Mouse (Mus musculus) limb, embryonic 15.5 days (tissue): ENCODE measurements around the gene Myo9b. TPM values are rescaled to one million over a fixed set of nuclear protein-coding genes. Genes with fewer than 3 reads are reported as not detected.

Experiments
- ATAC-seq: fragments of 200-750 bp; cut with Nextera tagmentation; 2 replicates; pipeline ENCODE4 v1.8.0; 2017; ENCODE audit warnings: low read depth, moderate TSS enrichment; ENCODE audit not compliant: insufficient number of reproducible peaks, low FRiP score, low TSS enrichment
- H3K27ac ChIP-seq: fragments of 300-500 bp; sonication (generic); 2 replicates; pipeline ENCODE4 v1.5.1; 2015; ENCODE audit warnings: moderate library complexity, mild to moderate bottlenecking, inconsistent platforms
- H3K27me3 ChIP-seq: fragments of 300-500 bp; sonication (generic); 2 replicates; pipeline ENCODE4 v1.6.1; 2015; ENCODE audit warnings: inconsistent platforms
- H3K36me3 ChIP-seq: fragments of 300-500 bp; sonication (generic); 2 replicates; pipeline ENCODE4 v1.6.1; 2015; ENCODE audit warnings: inconsistent platforms
- H3K4me1 ChIP-seq: fragments of 300-500 bp; sonication (generic); 2 replicates; pipeline ENCODE4 v1.6.1; 2015; ENCODE audit warnings: inconsistent platforms
- H3K4me2 ChIP-seq: fragments of 300-500 bp; sonication (generic); 2 replicates; pipeline ENCODE4 v1.6.1; 2015; ENCODE audit warnings: mild to moderate bottlenecking, inconsistent platforms
- H3K4me3 ChIP-seq: fragments of 300-500 bp; sonication (generic); 2 replicates; pipeline ENCODE4 v1.5.1; 2015; ENCODE audit warnings: mild to moderate bottlenecking, inconsistent platforms
- H3K9ac ChIP-seq: fragments of 300-500 bp; sonication (generic); 2 replicates; pipeline ENCODE4 v1.6.1; 2015; ENCODE audit warnings: inconsistent platforms
- H3K9me3 ChIP-seq: fragments of 300-500 bp; sonication (generic); 2 replicates; pipeline ENCODE4 v1.6.1; 2016; ENCODE audit warnings: inconsistent platforms
- WGBS: fragments of 180-500 bp; shearing (Covaris S2); methylation state at CpG from one replicate; pipeline ENCODE4 v1.1.7; 2015; 5-methylcytosine and 5-hydroxymethylcytosine counted together
- polyA plus RNA-seq: library from polyadenylated mRNA; unstranded; fragments of >200 nt; fragmentation: Nextera tagmentation; extraction: Ambion mirVana; gene quantifications from 2 replicates; pipeline ENCODE4 v1.2.1, GENCODE M21; 2015

Gene Myo9b
- polyA plus RNA-seq, 1 experiment from 2014 or later: 27.1 TPM

DNA sequence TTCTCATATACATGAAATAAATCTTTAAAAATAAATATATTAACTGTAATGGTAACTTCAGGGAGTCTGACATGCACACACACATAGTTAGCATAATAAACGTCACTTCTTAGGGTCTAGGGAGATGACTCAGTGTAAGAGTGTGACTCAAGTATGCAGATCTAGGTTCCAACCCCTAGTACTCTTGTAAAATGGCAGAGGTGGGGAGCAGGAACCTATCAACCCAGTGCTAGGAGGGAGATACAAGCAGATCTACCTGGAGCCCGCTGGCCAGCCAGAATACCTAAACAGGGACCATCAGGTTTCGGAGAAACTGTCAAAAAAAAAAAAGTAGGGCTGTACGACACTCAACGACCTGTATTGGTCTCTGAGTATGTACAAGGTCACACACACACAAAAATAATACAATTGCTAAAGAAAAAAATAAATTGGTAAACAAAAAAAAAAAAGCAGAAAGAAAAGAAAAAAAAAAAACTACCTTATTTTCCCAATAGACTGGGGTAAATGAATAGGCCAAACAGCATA, 98.3 kb downstream of the Myo9b start:
- Histone ChIP-seq H3K9me3 (no peaks in the 10 kb centered on the region), H3K4me3 (peak overlapping the region; percentile 63), H3K4me1 (peaks cover 46% of the 10 kb centered on the region), H3K27ac (peak overlapping the region; percentile 90), H3K36me3 (peaks cover 38% of the 10 kb centered on the region), H3K4me2 (peak overlapping the region; percentile 48), H3K27me3 (no peaks in the 10 kb centered on the region), H3K9ac (no peak overlapping the region)
- 18% methylated on average over 5 of the region's 5 CpGs for WGBS
- no peak for ATAC-seq

DNA sequence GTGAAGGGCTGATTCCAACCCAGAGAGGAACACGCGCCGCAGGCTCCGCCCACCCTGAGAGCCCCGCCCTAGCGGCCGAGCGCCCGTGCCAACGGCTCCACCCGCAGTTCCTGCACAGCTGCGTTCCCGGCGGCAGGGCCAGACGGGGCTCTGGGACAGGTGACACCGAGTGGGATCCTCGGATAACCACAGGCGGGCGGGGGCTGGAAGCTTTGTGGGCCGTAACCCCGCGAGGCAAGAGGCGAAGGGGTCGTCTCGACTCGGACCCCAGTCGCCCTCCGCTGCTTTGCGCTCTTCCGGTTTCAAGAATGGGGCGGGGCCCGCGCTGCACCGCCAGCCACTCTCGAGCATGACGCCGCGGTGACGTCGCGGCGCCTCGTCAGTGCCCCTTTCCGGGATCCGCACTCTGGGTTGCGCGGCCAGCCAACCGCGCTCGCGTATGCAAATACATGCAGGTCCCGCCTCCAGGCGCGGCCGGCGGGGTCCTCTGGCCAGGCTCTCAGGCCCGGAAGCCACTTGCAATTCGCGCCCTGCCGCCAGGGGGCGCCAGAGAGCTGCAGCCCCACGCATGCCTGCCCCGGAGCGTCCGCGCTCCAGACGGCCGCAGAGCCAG, 98.8 kb downstream of the Myo9b start, which contains the start of gene Ocel1:
Gene Ocel1 (plus strand): TSS at position 63 of the 613 bp plus-strand sequence.
- H3K4me3 ChIP-seq: peak within 1 kb of the TSS; percentile 63
- peaks cover 46% of the 10 kb centered on the region for H3K4me1 ChIP-seq
- H3K27ac ChIP-seq: peak within 1 kb of the TSS; percentile 90
- peak within 1 kb of the TSS; percentile 48 for H3K4me2 ChIP-seq
- ATAC-seq: peak; percentile 88
- H3K27me3 ChIP-seq: no peaks in the 10 kb centered on the region
- under 1% methylated on average over 68 of the region's 68 CpGs for WGBS
- no peaks in the 10 kb centered on the region for H3K9me3 ChIP-seq
- peaks cover 38% of the 10 kb centered on the region for H3K36me3 ChIP-seq
- H3K9ac ChIP-seq: peak within 1 kb of the TSS; percentile 31; the same call in 1 of the 2 replicates

DNA sequence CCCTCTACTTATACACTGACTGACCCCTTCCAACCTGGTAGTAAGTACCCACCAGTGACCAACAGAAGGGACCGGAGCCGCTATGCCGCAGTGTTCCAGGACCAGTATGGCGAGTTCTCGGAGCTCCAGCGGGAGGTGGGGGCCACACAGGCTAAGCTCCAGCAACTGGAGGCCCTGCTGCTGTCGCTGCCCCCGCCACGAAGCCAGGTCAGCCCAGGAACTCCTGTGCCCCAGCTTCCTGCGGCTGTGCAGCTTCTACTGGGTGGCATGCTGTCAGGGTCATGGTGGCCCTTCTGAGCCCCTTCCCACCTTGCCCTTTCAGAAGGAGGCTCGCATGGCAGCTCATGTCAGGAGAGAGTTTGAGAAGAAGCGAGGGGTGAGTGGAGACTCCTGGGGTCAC, 99.9 kb downstream of the Myo9b start:
- Histone ChIP-seq H3K36me3 (peaks cover 44% of the 10 kb centered on the region), H3K9ac (no peak overlapping the region), H3K9me3 (no peaks in the 10 kb centered on the region), H3K4me3 (no peak overlapping the region), H3K27ac (peak overlapping the region; percentile 28; the same call in 1 of the 2 replicates), H3K4me2 (no peak overlapping the region), H3K27me3 (no peaks in the 10 kb centered on the region), H3K4me1 (peaks cover 53% of the 10 kb centered on the region)
- WGBS: 87% methylated on average over 12 of the region's 12 CpGs
- ATAC-seq: no peak

DNA sequence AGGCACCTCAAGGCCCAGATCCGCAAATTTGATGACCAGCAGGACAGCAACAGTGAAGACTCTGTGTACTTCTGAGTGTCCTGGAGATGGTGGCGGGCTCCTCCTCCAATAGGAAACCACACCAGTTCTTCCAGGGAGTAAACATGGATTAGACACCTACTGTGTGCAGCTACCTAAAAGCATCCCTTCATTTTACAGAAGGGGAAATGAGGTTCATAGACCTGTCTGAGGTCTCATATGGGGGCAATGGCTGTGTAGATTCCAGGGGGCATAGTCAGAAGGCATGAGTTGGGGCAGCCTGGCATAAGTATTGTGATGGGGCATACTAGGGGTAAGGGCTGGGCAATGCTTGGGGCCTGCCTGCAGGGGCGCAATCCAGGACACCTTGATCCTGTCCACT, 100.5 kb downstream of the Myo9b start:
- Histone ChIP-seq H3K27me3 (no peaks in the 10 kb centered on the region), H3K4me2 (no peak overlapping the region), H3K9ac (no peak overlapping the region), H3K4me1 (peaks cover 48% of the 10 kb centered on the region), H3K4me3 (no peak overlapping the region), H3K9me3 (no peaks in the 10 kb centered on the region), H3K27ac (peak overlapping the region; percentile 28; the same call in 1 of the 2 replicates), H3K36me3 (peaks cover 49% of the 10 kb centered on the region)
- 90% methylated on average over 3 of the region's 3 CpGs for WGBS
- ATAC-seq: no peak

DNA sequence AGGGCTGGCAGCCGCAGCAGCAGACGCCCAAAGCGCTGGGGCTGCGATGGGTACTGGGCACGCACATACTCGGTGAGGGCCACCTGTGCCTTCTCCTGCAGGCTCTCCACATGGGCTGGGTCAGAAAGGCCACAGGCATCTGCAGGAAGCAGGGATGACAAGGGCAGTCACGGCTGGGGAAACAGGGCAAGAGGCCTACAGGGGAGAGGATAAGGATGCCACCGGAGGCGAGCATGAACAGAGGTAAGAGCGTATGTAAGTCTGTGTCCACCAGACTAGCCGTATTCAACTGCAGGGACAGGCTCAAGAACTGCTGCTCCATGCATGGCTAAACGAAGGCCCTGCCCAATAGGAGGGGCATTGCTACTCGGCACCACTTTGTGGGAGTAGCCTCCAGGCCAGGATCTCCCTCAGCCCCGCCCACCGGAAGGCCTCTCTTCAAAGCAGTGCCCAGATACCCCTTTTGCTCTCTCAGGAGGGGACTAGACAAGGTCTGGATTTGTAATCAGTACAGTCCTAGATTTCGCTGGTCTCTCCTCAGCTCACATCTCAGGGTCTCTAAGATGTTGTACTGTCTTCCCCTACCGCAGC, 102.2 kb downstream of the Myo9b start:
- no peak for ATAC-seq
- Histone ChIP-seq H3K27me3 (no peaks in the 10 kb centered on the region), H3K4me3 (no peak overlapping the region), H3K4me1 (peaks cover 50% of the 10 kb centered on the region), H3K36me3 (peaks cover 43% of the 10 kb centered on the region), H3K9ac (no peak overlapping the region), H3K27ac (no peak overlapping the region), H3K9me3 (no peaks in the 10 kb centered on the region), H3K4me2 (no peak overlapping the region)
- WGBS: 74% methylated on average over 17 of the region's 17 CpGs

DNA sequence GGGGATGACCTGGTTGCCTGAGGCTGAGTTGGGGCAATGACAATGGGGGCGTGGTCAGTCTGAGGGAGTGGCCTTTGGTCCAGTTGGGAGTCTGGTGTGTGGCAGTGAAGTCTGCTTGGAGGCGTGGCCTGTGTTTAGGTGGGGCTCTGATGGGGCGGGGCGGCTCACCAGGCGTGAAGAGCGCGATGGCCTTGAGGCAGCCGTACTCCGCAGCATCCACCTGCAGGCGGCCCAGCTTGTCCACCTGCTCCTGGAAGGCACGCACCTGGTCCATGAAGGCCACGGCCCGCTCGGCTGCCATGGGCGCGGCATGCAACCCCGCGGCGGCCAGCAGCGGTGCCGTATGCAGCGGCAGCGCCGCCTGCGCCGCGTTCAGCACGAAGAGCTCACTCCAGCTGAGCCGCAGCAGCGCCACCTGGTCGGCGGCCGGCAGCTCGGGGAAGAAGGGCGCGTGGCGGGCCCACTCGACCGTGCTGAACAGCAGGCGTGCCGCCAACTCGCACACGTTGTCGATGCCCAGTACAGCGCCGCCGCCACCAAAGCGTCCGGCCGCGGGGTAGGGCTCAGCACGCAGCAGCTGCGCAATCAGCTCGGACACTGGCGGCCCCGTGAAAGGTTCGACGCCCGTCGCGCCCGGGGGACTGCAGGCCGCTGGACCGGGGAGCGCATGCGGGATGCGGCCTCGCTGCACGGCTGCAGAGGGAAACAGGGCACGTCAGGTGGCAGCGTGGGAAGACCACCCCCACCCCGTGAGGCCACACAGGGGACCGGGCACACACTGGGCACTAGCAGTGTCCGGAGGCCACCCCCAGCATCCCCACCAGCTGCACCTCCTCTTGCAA, 103.3 kb downstream of the Myo9b start:
- H3K4me2 ChIP-seq: peak overlapping the region; percentile 78
- 0 out of 2 replicates have a peak overlapping the region, but pooled peaks have one; percentile 22 for H3K27ac ChIP-seq
- H3K27me3 ChIP-seq: no peaks in the 10 kb centered on the region
- peak overlapping the region; percentile 28; the same call in 1 of the 2 replicates for H3K9ac ChIP-seq
- peaks cover 40% of the 10 kb centered on the region for H3K36me3 ChIP-seq
- no peak for ATAC-seq
- peak overlapping the region; percentile 32 for H3K4me3 ChIP-seq
- H3K4me1 ChIP-seq: peaks cover 55% of the 10 kb centered on the region
- H3K9me3 ChIP-seq: no peaks in the 10 kb centered on the region
- WGBS: 10% methylated on average over 60 of the region's 74 CpGs

DNA sequence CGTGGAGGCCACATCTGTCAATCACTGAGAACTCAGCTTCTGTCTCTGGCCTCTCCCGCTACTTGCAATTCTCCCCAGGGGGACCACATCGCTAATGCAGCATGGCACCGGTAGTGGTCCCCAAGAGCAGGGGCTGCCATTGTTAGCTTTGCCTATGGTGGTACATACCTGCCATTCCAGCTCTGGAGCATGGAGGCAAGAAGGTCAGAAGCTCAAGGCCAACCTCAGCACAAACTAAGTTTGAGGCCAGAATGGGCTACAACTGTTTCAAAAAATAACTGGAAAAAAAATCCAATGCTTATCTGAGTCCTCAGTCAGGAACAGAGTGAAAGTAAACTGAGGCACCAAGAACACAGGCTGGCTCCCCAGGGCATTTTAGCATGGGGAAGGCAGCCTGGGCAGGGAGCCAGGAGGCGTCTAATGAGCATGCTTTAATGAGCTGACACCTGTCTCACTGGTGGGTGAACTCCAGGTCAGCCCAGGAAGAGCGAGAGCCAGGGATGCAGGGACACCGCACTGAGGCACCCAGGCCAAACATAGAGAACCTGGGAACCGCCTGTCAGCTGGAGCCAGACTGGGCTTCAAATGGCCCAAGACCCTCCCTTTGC, 104.0 kb downstream of the Myo9b start:
- Histone ChIP-seq H3K36me3 (peaks cover 40% of the 10 kb centered on the region), H3K9me3 (no peaks in the 10 kb centered on the region), H3K9ac (0 out of 2 replicates have a peak overlapping the region, but pooled peaks have one; percentile 28), H3K4me2 (peak overlapping the region; percentile 78), H3K4me3 (peak overlapping the region; percentile 32), H3K27me3 (no peaks in the 10 kb centered on the region), H3K27ac (no peak overlapping the region), H3K4me1 (peaks cover 57% of the 10 kb centered on the region)
- ATAC-seq: no peak
- 36% methylated on average over 8 of the region's 8 CpGs for WGBS

DNA sequence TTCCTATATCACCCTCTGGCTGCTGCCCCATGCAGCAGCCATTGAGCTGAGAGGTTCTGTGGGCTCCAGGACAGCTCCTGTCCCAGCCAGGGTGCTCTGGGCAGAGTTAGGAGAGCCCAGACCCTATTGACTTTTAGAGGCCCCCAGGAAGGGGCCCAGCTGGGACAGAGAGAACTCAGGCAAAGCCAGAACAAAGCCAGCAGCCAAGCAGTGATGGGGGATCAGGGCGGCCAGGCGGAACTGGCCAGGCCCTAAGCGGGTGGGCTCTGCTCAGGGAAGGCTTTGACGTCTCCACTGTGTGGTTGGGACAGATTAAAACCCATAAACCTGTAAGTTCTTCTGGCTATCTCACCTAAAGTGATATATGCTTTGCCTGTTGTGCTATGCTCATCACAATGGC, 106.5 kb downstream of the Myo9b start:
- WGBS: 68% methylated on average over 4 of the region's 4 CpGs
- Histone ChIP-seq H3K36me3 (peaks cover 30% of the 10 kb centered on the region), H3K27me3 (no peaks in the 10 kb centered on the region), H3K9ac (no peak overlapping the region), H3K27ac (no peak overlapping the region), H3K9me3 (no peaks in the 10 kb centered on the region), H3K4me1 (peaks cover 65% of the 10 kb centered on the region), H3K4me2 (peak overlapping the region; percentile 98; the same call in 1 of the 2 replicates), H3K4me3 (no peak overlapping the region)
- no peak for ATAC-seq

DNA sequence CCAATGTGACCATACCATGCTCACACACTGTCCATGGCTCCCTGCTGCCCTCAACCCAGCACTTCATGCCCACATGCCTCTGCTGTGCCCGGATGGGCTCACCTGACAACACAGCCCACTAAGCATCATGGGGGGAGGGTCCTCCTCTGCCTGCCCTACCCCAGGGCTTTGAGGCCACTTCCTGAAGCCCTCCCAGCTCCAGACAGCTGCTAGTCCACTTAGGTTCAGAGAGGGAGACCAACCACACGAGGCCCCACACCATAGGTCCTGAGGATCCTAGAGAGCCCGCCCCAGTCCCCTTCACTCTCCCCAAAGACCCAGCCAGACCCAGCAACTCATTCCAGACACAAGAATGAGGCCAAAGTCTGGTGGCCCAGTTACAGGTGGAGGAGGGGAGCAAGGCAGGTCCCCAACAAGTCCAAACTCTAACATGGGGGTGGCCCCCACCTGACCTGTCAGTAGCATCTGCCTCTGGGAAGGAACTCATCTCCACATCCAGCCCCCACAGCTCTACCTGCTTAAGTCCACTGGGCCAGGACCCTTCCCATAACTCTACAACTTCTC, 107.1 kb downstream of the Myo9b start:
- H3K36me3 ChIP-seq: peaks cover 24% of the 10 kb centered on the region
- 41% methylated on average over 3 of the region's 3 CpGs for WGBS
- H3K4me3 ChIP-seq: peak overlapping the region; percentile 69
- H3K4me1 ChIP-seq: peaks cover 65% of the 10 kb centered on the region
- peak overlapping the region; percentile 98 for H3K4me2 ChIP-seq
- H3K27ac ChIP-seq: no peak overlapping the region
- no peaks in the 10 kb centered on the region for H3K27me3 ChIP-seq
- H3K9me3 ChIP-seq: no peaks in the 10 kb centered on the region
- peak overlapping the region; percentile 80; the same call in 1 of the 2 replicates for H3K9ac ChIP-seq
- no peak for ATAC-seq

DNA sequence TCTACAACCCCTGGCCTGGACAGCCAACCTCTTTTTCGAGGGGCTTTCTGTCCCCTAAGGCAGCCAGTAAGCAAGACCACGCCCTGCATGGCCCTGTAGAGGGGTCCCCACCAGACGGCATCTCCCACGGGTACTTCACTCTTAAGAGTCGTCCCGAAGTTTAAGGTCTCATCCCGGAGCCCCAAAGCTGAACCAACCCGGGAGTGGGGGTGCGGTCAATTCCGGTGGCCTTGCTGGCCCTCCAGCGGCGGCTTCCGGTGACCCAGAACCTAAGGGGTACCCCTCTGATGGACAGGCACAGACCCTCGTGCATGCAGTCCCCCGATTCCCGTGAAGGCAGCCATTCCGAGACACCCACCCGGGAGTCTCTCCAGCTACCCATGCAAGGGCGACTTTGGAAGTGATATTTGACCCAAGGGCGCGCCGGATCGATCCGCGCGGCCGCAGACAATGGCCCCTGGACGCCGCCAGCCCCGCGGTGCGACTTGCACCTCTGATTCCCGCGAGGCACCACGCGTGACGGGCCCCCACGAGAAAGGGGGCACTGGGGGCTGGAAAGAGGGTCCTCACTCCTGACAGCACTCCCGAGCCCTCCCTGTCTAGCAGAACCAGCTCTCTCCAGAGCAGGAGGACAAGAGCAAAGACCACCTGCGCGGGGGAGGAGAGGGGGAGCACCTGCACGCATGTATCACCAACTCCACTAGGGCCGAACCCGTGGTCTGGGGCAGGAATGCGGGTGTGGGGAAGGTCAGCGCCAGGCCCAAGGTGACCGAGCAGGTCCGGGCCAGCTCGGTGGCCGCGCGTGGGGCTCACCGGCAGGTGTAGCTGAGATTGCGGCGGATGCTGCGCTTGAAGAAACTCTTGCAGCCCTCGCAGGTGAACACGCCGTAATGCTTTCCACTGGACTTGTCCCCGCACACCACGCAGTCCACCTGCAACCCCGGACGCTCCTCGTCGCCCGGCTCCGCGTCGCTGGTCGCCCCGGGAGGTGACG, 108.0 kb downstream of the Myo9b start:
- H3K4me2 ChIP-seq: peak overlapping the region; percentile 98
- H3K27ac ChIP-seq: no peak overlapping the region; the same call in 1 of the 2 replicates
- H3K9ac ChIP-seq: peak overlapping the region; percentile 80
- H3K4me3 ChIP-seq: peak overlapping the region; percentile 69
- H3K27me3 ChIP-seq: no peaks in the 10 kb centered on the region
- no peak for ATAC-seq
- WGBS: 2% methylated on average over 72 of the region's 72 CpGs
- H3K9me3 ChIP-seq: no peaks in the 10 kb centered on the region
- H3K36me3 ChIP-seq: peaks cover 15% of the 10 kb centered on the region
- peaks cover 56% of the 10 kb centered on the region for H3K4me1 ChIP-seq
